Mouse (Mus musculus) regulatory T cell (primary cell): ENCODE results near the gene Zfp617.
"Not testable (repeated sequence)": the region's sequence is repeated elsewhere in the genome, so short reads cannot be mapped to it uniquely, and the experiment has no call there.

ENCODE experiments used
- in situ Hi-C: fragments of 300-600 bp; cut with MboI, MseI; formaldehyde crosslinking; loops from one replicate; pipeline ENCODE4 v1.15.1; 2025; ENCODE audit warnings: high pct_unique_total_duplicates

Gene Zfp617

GRCm38 (mm10) chr8:71951436-71952161 lies 43.2 kb downstream of the Zfp617 start:
- in situ Hi-C loops = no loop called here

- in situ Hi-C loops = no loop called here
Measured at GRCm38 (mm10) chr8:71952489-71952888, 44.1 kb downstream of the Zfp617 start.

- in situ Hi-C loops = not testable (repeated sequence)
Measured at GRCm38 (mm10) chr8:71952961-71953700, 44.7 kb downstream of the Zfp617 start.

- in situ Hi-C loops = no loop called here
Measured at GRCm38 (mm10) chr8:71954666-71955065, 46.2 kb downstream of the Zfp617 start.

GRCm38 (mm10) chr8:71960483-71960882 lies 52.0 kb downstream of the Zfp617 start:
- in situ Hi-C loops = no loop called here

GRCm38 (mm10) chr8:71961796-71962195 lies 53.4 kb downstream of the Zfp617 start:
- in situ Hi-C loops = no loop called here

GRCm38 (mm10) chr8:71964051-71964450 lies 55.6 kb downstream of the Zfp617 start:
- in situ Hi-C loops = no loop called here

GRCm38 (mm10) chr8:71965166-71965565 lies 56.7 kb downstream of the Zfp617 start:
- in situ Hi-C loops = no loop called here

- in situ Hi-C loops = no loop called here
Measured at GRCm38 (mm10) chr8:71966411-71966810, 58.0 kb downstream of the Zfp617 start.

- in situ Hi-C loops = no loop called here
Measured at GRCm38 (mm10) chr8:71967261-71967660, 58.8 kb downstream of the Zfp617 start.

- in situ Hi-C loops = no loop called here
Measured at GRCm38 (mm10) chr8:71968100-71968499, 59.7 kb downstream of the Zfp617 start.

- in situ Hi-C loops = no loop called here
Measured at GRCm38 (mm10) chr8:71968636-71969035, 60.2 kb downstream of the Zfp617 start.

GRCm38 (mm10) chr8:71971945-71972344 lies 63.5 kb downstream of the Zfp617 start:
- in situ Hi-C loops = no loop called here

- in situ Hi-C loops = no loop called here
Measured at GRCm38 (mm10) chr8:71974211-71974610, 65.8 kb downstream of the Zfp617 start.

GRCm38 (mm10) chr8:71981032-71981431 lies 72.6 kb downstream of the Zfp617 start:
- in situ Hi-C loops = loop anchor here (5.0 kb wide), 1 partner anchor 849 kb away; no protein-coding TSS in a partner anchor

- in situ Hi-C loops = loop anchor here (5.0 kb wide), 1 partner anchor 849 kb away; no protein-coding TSS in a partner anchor
Measured at GRCm38 (mm10) chr8:71981456-71981855, 73.0 kb downstream of the Zfp617 start.
